Mouse (Mus musculus) left cerebral cortex, postnatal 14 days (tissue): ENCODE measurements around the gene Polrmt. TPM values are rescaled to one million over a fixed set of nuclear protein-coding genes. Genes with fewer than 3 reads are reported as not detected.
A peak's percentile ranks its signal among the peaks of the same experiment; 100 is the strongest.

Experiments
- DNase-seq, 2 experiments: peaks; one replicate each; pipeline ENCODE4 v3.0.0; 2021 to 2022; ENCODE audit warnings: low spot score in 2 of 2, mixed read lengths in 1 of 2
- intact Hi-C: fragments of 180-260 bp; cut with DNase I; formaldehyde crosslinking; loops from one replicate; pipeline ENCODE4 v1.15.1; 2025
- total RNA-seq, 2 experiments: library from RNA; stranded (reverse); gene quantifications; 2 replicates each; pipeline ENCODE4 v1.2.3; 2021

Polrmt gene
- total RNA-seq, 2 experiments from 2014 or later, result 43.8 to 45.4 TPM

DNA sequence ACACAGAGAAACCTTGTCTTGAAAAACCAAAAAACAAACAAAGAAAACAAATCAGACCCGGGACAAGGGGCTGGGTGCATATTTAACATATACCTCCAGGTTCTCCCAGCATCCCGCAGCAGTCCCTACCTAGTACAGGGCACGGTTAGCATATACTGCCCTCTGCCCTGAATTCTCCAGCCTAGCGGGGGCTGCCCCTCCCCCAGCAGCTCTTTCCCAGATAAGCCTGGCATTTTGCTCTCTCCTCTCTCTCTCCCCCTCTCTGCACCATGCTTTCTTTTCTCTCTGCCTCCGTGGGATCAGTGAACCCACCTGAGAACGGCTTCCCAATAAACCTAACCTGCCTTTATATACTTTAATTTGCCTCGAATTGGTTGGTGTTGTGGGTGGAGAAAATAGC is 45.7 kb downstream of the Polrmt start:
- no peak for DNase-seq
- intact Hi-C loops, result no loop called here

DNA sequence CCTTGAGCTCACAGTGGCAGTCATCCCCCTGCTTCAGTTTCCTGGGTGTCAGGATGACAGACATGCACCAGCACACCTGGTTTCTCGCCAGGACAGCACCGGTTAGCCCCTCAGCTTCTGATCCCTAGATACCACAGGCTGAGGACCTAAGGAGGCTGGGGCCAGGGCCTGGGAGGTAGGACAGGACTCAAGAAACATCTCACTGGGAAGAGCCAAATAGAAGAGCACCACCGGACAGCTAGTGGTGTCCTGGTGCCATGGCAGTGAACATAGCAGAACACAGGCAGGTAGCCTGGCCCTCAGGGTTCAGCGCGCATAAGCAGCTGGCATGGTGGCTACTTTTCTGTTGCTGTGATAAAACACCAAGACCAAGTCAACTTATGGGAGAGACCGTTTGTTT is 47.9 kb downstream of the Polrmt start:
- no peak for DNase-seq
- intact Hi-C loops, result no loop called here

DNA sequence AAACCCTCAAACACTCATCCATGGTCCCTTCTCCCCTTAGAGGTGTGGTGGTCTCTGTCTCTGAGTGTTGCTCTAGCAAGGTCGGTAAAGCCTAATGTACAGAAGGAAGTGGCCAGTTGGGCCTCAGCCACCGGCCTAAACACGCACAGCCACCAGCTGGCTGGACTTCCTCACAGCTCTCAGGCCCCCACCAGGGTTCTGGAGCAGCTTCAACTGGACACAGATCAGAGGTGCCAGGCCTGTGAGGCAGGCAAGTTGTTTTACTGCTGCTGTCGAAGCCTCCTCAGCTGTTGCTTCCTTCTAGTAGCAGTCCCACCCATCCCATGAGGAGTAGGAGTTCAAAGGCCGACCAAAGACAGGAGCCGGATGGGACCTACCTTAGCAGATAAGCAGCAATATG is 48.5 kb downstream of the Polrmt start:
- intact Hi-C loops, result no loop called here
- no peak for DNase-seq

DNA sequence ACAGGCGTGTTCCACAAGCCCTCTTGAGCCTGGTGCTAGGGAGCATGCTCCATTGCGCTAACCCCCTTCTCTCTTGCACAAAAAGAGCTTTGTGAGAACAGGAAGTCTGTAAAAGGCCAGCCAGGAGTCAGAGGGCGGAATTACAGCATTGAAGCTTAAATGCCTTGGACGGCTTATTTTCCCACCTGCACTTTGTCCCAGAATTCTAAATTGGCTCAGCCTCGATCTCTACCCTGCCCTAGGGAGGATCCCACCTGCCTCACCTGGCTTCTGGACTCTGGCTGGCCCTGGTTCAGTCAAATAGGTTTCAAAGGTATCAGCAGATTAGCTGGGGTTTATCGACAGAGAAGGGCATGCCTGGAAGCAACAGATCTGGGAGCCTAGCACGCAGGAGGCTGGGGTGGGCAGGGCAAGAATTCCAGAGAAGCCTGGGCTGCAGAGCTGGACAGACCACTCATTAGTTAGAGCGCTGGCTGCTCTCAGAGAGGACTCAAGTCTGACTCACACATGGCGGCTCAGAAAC is 50.2 kb downstream of the Polrmt start:
- intact Hi-C loops, result no loop called here
- DNase-seq, result no peak

DNA sequence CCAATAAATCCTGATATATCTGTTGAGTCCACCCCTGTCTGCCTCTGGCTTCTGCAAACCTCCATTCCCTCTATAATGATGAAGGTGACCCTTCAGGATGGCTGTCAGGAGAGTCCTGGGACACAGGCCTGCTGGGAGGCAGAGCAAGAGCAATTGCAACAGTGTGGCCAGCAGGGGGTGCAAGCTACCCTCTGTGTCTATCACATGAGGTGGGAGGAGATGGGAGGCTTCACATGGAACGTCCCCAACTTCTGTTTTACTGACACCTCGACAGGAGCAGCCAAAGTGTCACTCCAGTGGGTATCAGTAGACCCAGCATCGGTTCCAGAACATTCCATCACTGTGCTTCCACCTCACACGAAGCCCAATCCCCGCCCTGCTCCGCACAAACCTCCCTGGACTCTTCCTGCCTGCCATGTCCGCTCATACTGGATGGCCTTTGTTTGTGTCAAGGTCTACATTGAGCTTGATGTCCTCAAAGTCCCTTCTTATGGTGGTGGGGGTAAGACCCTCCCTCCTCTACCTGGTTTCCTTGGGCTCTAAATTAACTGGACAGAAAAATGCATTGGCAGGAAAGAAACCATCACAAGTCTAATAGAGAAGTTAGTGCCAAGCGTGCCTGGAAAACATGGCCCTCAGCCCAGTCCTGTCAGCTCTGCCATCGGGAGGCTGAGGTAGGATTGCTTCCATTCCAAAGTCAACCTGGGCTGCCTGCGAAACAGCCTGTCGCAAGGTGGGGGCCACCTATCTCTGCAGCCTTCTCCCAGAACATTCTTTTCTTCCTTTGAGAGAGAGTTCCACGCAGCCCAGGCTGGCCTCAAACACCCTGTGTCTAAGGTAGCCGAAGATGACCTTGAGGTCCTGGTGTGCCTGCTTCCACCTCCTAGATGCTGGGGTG is 50.9 kb downstream of the Polrmt start:
- intact Hi-C loops, result no loop called here
- peak; percentile 69 for DNase-seq

DNA sequence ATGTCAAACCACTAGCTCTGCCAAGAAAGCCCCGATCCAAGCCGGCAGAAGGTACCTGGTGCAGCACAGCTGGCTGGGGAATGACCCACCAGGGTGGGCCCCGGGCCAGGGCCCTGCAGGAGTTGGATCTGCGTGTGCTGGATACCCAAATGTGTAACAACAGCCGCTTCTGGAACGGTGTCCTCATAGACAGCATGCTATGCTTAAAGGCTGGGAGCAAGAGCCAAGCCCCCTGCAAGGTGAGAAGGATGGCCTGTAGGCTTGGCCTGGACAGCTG is 52.1 kb downstream of the Polrmt start:
- intact Hi-C loops, result no loop called here
- DNase-seq, result no peak

DNA sequence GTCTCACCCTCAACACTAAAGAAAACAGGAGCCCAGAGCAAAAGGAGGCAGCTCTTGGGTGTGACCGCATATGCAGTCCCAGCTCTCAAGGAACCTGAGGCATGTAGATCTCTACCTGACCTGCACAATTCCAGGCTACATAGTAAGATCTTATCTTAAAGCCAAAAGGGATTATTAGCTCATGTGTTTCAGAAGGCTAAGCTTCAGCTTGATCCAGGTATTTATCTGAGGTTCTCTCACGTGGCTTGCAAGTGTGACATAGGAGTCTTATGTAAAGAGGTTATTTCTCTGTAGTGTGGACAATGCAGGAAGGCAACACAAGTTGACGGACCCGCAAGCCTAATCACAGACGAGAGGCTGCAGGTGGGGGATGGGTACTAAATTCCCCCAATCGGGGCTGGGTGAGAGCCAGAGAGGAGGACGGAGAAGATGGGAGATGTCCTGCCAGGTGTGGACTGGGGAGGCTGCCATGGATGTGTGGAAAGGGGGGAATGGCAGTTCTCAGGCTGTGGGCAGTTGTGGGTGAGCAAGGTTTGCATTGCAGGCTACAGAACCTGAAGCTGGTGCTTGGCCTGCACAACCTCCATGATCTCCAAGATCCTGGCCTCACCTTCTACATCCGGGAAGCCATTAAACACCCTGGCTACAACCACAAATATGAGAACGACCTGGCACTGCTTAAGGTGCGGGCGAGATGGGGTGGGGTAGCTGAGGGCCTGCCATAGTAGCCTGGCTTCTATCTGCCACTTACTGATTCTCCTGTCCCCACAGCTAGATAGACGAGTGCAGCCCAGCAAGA is 52.6 kb downstream of the Polrmt start:
- intact Hi-C loops, result no loop called here
- no peak for DNase-seq

DNA sequence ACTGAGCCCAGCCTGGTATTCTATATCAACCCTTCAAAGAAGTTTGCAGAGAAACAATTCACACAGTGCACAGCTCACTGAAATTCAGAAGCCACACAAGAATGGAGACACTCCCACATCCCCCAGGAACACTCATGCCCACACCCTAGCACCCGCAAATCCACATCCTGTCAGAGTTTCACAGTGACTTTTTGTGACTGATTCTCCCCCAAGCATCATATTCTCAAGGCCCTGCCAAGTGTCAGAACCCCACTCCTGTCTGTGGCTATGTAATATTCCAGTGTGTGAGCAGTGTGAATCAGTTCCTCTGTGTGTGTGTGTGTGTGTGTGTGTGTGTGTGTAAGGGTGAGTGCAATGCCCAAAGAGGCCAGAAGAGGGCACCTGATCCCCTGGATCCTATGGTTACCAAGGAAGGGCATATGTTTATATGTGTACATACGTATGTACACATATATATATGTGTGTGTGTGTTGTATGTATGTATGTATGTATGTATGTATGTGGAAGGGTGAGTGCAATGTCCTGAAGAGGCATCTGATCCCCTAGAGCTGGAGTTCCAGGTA is 54.3 kb downstream of the Polrmt start:
- DNase-seq, result no peak
- intact Hi-C loops, result no loop called here

DNA sequence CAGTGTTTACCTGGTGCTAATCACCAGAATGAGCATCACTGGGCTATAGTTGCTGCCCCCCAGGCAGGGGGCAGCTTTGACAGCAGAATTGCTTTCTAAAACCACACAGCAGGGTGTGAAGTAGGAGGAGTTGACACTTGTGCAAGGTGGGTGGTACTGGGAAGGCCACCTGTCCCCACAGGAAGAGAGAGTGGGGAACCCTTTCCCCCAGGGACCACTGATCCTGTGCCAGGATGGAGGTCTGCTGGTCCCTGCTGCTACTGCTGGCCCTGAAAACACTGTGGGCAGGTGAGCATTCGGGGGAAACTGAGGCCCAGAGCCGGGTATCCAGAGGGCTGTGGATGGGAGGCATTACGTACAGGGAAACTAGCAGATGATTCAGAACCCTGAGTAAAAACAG is 57.2 kb downstream of the Polrmt start:
- intact Hi-C loops, result no loop called here
- DNase-seq, result no peak

DNA sequence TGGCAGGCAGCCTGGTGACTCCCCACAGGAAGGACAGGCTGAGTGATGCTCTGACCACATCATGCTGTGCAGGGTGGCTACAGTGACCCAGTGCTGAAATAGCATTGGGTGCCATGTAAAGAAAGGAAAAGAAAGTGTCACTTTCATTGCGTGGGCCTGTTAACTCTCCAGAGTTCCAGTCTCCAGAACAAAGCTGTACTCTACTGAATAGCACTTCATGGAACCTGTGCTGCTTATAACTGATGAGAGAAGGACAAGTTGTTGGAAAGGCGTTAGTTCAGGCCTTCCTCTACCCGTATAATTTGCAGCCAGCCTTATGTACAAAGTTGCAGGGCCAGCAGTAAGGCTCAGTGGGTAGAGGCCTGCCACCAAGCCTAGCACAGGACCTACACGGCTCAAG is 57.7 kb downstream of the Polrmt start, which contains the start of gene Gzmm:
Gene Gzmm, plus strand, starts transcription at position 301 of the 400 bp plus-strand sequence.
- intact Hi-C loops, result no loop called here

DNA sequence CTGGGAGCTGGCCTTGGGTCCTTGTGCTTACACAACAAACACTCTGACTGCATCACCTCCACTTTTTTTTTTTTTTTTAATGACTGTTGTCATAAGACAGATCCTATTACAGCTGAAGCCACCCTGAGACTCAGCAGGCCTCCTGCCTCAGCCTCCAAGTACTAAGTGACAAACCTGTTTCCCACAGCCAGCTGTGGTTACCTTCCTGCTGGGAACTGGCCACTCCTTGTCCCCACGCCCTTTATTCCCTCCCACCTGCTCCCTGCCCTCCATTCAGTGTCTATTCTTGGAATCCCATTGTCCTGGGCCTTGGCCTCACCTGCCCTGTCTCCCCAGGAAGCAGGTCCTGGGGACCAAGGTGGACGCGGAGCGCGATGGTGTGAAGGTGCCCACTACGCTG is 58.9 kb downstream of the Polrmt start:
- no peak for DNase-seq
- intact Hi-C loops, result no loop called here

More for the DNA sequence above, 57.7 kb downstream of the Polrmt start, which contains the start of gene Gzmm:
- no peak for DNase-seq

DNA sequence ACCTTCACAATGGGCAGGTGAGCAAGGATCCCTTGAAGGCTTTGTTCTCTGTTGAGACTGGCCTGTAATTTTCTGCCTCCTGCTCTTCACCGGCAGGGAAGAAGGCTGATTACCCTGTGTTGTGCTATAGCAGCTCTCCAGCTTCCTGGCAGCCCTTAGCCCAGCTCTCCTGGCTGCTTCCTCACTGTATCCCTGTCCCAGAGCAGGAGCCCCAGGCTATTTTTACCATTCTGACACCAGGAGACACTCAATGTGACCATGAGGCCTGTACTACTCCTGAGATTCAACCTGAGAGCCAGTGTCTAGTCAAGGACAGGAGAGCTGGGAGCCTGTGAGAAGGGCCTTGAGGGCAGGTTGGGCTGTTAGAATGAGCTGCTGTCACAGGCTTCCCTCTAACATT is 59.7 kb downstream of the Polrmt start:
- intact Hi-C loops, result no loop called here
- DNase-seq, result no peak

DNA sequence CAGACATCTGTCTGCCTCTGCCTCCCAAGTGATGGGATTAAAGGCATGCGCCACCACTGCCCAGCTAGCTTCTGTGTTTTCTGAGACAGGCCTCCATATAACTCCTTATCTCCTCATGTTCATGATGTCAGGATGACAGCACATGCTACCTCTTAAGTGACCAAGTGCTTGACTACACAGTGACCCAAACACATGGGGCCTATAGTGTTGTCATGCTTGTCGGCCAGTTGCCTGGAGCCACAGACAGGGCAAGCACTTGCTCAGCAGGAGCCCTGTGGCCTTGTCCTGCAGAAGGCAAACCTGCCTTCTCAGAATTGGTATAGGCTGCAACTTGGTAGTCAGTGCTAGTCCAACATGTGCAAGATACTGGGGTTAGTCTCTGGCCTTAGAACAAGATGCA is 60.2 kb downstream of the Polrmt start:
- intact Hi-C loops, result no loop called here
- no peak for DNase-seq

Other genes with a start within 250 kb of the Polrmt start
- gene Plpp2, start 212.8 kb downstream of the Polrmt start, total RNA-seq, result 1 to 10 TPM; 2.5 to 3.3 TPM
- 10 to 100 TPM; 41.7 to 51.4 TPM for gene Mier2, start 191.4 kb downstream of the Polrmt start, total RNA-seq
- under 1 TPM in 1 of 2 experiments, not detected in 1; 0.55 TPM for gene Theg, start 159.2 kb downstream of the Polrmt start, total RNA-seq
- 10 to 100 TPM; 14.2 to 15.1 TPM for gene C2cd4c, start 132.6 kb downstream of the Polrmt start, total RNA-seq
- 10 to 100 TPM; 49.8 to 50.3 TPM for gene Shc2, start 108.7 kb downstream of the Polrmt start, total RNA-seq
- gene Odf3l2, start 100.8 kb downstream of the Polrmt start, total RNA-seq, result under 1 TPM; 0.46 to 0.63 TPM
- under 1 TPM in 1 of 2 experiments, not detected in 1; 0.23 TPM for gene Madcam1, start 82.0 kb downstream of the Polrmt start, total RNA-seq
- gene Tpgs1, start 77.2 kb downstream of the Polrmt start, total RNA-seq, result 10 to 100 TPM; 71.9 to 77.9 TPM
- gene Cdc34, start 64.4 kb downstream of the Polrmt start, total RNA-seq, result 10 to 100 TPM; 64.2 to 70.3 TPM
- 1 to 10 TPM in 1 of 2 experiments, under 1 TPM in 1; 0.81 to 1.6 TPM for gene Gzmm, start 57.6 kb downstream of the Polrmt start, total RNA-seq
- 100 to 1,000 TPM; 785 to 820 TPM for gene Bsg, start 42.1 kb downstream of the Polrmt start, total RNA-seq
- gene Hcn2, start 29.9 kb downstream of the Polrmt start, total RNA-seq, result 10 to 100 TPM; 93.4 to 99.2 TPM
- gene Fgf22, start 8.5 kb upstream of the Polrmt start, total RNA-seq, result 1 to 10 TPM; 1.4 to 2.1 TPM
- gene Rnf126, start 20.4 kb upstream of the Polrmt start, total RNA-seq, result 10 to 100 TPM; 95.4 to 97.1 TPM
- 1 to 10 TPM; 1.7 to 2.2 TPM for gene Fstl3, start 30.7 kb upstream of the Polrmt start, total RNA-seq
- 1 to 10 TPM in 1 of 2 experiments, under 1 TPM in 1; 0.17 to 1.1 TPM for gene Prss57, start 44.4 kb upstream of the Polrmt start, total RNA-seq
- 100 to 1,000 TPM; 398 to 410 TPM for gene Palm, start 47.0 kb upstream of the Polrmt start, total RNA-seq
- gene Misp, start 74.4 kb upstream of the Polrmt start, total RNA-seq, result under 1 TPM; 0.59 to 0.72 TPM
- gene Ptbp1, start 107.8 kb upstream of the Polrmt start, total RNA-seq, result 10 to 100 TPM; 52.1 to 61.1 TPM
- gene Prtn3, start 127.9 kb upstream of the Polrmt start, total RNA-seq, result 1 to 10 TPM; 2.3 to 3.1 TPM
- gene Plppr3, start 128.1 kb upstream of the Polrmt start, total RNA-seq, result 10 to 100 TPM; 68.3 to 71.2 TPM
- not detected for gene Elane, start 139.7 kb upstream of the Polrmt start, total RNA-seq
- not detected for gene Cfd, start 144.3 kb upstream of the Polrmt start, total RNA-seq
- gene Med16, start 162.3 kb upstream of the Polrmt start, total RNA-seq, result 10 to 100 TPM; 55.0 to 66.5 TPM
- not detected for gene Gm26602, start 164.3 kb upstream of the Polrmt start, total RNA-seq
- gene Kiss1r, start 170.4 kb upstream of the Polrmt start, total RNA-seq, result 1 to 10 TPM; 5.7 to 7.6 TPM
- gene R3hdm4, start 174.6 kb upstream of the Polrmt start, total RNA-seq, result 100 to 1,000 TPM; 438 to 440 TPM
- 1 to 10 TPM; 5.4 to 7.0 TPM for gene Arid3a, start 180.5 kb upstream of the Polrmt start, total RNA-seq
- gene Wdr18, start 213.6 kb upstream of the Polrmt start, total RNA-seq, result 10 to 100 TPM; 45.3 to 46.5 TPM
- under 1 TPM; 0.21 to 0.40 TPM for gene Grin3b, start 224.1 kb upstream of the Polrmt start, total RNA-seq
- 100 to 1,000 TPM; 140 to 152 TPM for gene Tmem259, start 237.7 kb upstream of the Polrmt start, total RNA-seq
- gene Cnn2, start 242.0 kb upstream of the Polrmt start, total RNA-seq, result 10 to 100 TPM in 1 of 2 experiments, 1 to 10 TPM in 1; 9.5 to 11.9 TPM
- 10 to 100 TPM; 10.9 TPM for gene Abca7, start 249.9 kb upstream of the Polrmt start, total RNA-seq